Mouse (Mus musculus) heart, adult 8-10 months (tissue): Measurements from ENCODE around the gene Fev. TPM values are rescaled to one million over a fixed set of nuclear protein-coding genes. Genes with fewer than 3 reads are reported as not detected.

Source experiments
- DNase-seq: peaks from one replicate; pipeline ENCODE4 v3.0.0; 2022; ENCODE audit warnings: low spot score
- total RNA-seq, 4 experiments: library from RNA; stranded (reverse); gene quantifications; 2 replicates each; pipeline ENCODE4 v1.2.4; 2022

Fev gene
- total RNA-seq: not detected

GRCm38 (mm10) chr1:74885369-74886042 is at the start of gene Fev:
TSS of gene Fev (minus strand) at chr1:74885419.
- DNase-seq: no peak

GRCm38 (mm10) chr1:74927621-74928296 is 42.5 kb upstream of the Fev start:
- DNase-seq: no peak

DNA sequence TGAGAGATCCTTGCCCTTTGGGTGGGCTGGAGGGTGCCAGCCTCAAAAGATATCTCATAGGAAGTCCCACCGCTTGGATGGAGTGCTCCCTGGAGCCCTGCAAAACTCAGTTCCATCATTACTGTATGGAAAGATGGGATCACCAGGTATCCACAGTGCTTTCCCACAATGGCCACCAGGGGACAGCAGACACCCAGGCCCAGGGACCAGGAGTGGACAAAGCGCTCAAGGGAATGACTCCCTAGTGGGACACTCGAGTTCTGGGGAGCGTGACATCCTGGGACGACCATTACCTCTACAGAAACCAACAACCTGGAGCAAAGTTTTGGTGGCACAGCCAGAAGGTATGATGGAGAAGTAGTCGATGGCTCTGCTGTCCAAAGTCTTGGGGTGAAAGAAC is 41.5 kb upstream of the Fev start:
- DNase-seq: peak; percentile 21

DNA sequence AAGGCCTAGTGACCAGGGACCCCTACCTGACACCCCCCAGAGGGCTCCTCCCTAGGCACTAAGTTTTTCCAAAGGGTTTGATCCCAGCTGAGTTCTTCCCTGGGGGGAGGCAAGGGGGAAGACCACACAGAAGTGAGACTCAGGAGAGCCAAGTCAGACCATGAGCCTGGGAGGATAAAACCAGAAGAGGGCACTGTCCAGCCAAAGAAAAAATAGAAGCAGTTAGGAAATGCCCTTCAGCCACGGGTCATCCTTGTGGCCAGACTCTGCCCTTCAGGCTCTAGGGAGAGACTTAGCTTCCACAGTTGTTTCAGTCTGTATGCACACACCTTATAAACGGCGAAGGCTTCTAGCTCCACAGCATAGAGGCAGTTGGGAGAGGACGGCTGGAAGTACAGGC is 39.2 kb upstream of the Fev start:
- DNase-seq: no peak

GRCm38 (mm10) chr1:74915706-74916105 is 30.5 kb upstream of the Fev start:
- no peak for DNase-seq

DNA sequence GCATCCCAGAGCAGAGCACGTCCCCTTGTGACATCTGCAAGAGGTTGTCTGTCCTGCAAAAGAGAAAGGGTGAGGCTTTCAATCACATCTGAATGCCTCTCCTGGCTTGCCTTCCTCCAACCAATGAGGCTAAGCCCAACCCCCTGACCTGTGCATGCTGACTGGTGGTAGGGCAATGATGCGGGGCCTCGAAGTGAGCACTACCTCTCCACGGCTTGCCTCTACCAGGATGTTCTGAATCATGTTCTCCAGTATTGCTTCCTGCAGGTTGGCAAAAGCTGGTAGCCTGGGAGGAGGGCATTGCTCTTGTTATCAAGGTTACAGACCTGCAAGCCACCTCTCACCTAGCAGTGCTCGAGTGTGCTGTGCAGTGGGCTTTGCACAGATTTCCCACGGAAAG is 17.0 kb upstream of the Fev start:
- DNase-seq: no peak

- peak; percentile 24 for DNase-seq
Measured at GRCm38 (mm10) chr1:74901686-74902085, 16.5 kb upstream of the Fev start.

GRCm38 (mm10) chr1:74900341-74901285 is 15.4 kb upstream of the Fev start:
- no peak for DNase-seq

GRCm38 (mm10) chr1:74898656-74899431 is 13.6 kb upstream of the Fev start:
- DNase-seq: no peak

- no peak for DNase-seq
Measured at GRCm38 (mm10) chr1:74897976-74898375, 12.8 kb upstream of the Fev start.

- DNase-seq: peak; percentile 21
Measured at GRCm38 (mm10) chr1:74894966-74895365, 9.7 kb upstream of the Fev start.

- DNase-seq: no peak
Measured at GRCm38 (mm10) chr1:74893134-74893855, 8.1 kb upstream of the Fev start, which contains the start of gene Cryba2. TSS of gene Cryba2 (minus strand) at chr1:74893143.

GRCm38 (mm10) chr1:74892351-74893133 is 7.3 kb upstream of the Fev start:
- DNase-seq: no peak

GRCm38 (mm10) chr1:74891513-74891912 is 6.3 kb upstream of the Fev start:
- no peak for DNase-seq

- no peak for DNase-seq
Measured at GRCm38 (mm10) chr1:74884196-74885141, 750 bp downstream of the Fev start.

- DNase-seq: no peak
Measured at GRCm38 (mm10) chr1:74883441-74883840, 1.8 kb downstream of the Fev start.

DNA sequence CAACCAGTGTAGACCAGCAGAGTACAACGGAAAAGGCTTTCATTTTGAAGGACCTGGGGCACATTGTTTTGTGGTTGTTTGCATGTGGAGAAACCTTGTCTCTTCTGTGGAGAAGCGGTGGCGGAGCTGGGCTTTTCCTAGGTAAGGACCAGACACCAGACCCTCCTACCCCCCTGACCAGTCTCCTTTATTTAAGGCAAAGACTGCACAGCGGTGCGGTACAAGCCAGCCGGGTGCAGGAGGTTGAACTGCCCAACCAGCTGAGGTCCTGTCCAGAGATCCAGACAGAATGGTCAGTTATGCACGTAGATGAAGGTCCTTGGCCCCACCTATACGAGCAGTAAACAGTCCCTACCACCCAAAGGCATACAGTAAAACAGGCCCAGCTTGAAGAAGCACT is 2.4 kb downstream of the Fev start:
- DNase-seq: no peak

- DNase-seq: no peak
Measured at GRCm38 (mm10) chr1:74882055-74882734, 3.0 kb downstream of the Fev start.
